Mouse (Mus musculus) embryonic facial prominence, embryonic 12.5 days (tissue): ENCODE results near the gene Tarm1. TPM values are rescaled to one million over a fixed set of nuclear protein-coding genes. Genes with fewer than 3 reads are reported as not detected.

Source experiments
- ATAC-seq: fragments of 200-750 bp; cut with Nextera tagmentation; 2 replicates; pipeline ENCODE4 v1.8.0; 2017; ENCODE audit not compliant: insufficient number of reproducible peaks, insufficient read depth, low FRiP score, low TSS enrichment
- H3K27ac ChIP-seq: fragments of 300-500 bp; sonication (generic); 2 replicates; pipeline ENCODE4 v1.5.1; 2016; ENCODE audit warnings: mild to moderate bottlenecking
- H3K27me3 ChIP-seq: fragments of 300-500 bp; sonication (generic); 2 replicates; pipeline ENCODE4 v1.6.1; 2016; ENCODE audit warnings: mild to moderate bottlenecking, moderate library complexity
- H3K36me3 ChIP-seq: fragments of 300-500 bp; sonication (generic); 2 replicates; pipeline ENCODE4 v1.6.1; 2016; ENCODE audit warnings: mild to moderate bottlenecking
- H3K4me1 ChIP-seq: fragments of 300-500 bp; sonication (generic); 2 replicates; pipeline ENCODE4 v1.6.1; 2016
- H3K4me2 ChIP-seq: fragments of 300-500 bp; sonication (generic); replicated peaks from 2 replicates; pipeline ENCODE4 v1.6.1; 2016; ENCODE audit warnings: mild to moderate bottlenecking, moderate library complexity
- H3K4me3 ChIP-seq: fragments of 300-500 bp; sonication (generic); 2 replicates; pipeline ENCODE4 v1.5.1; 2016; ENCODE audit warnings: mild to moderate bottlenecking
- H3K9ac ChIP-seq: fragments of 300-500 bp; sonication (generic); 2 replicates; pipeline ENCODE4 v1.6.1; 2016; ENCODE audit warnings: mild to moderate bottlenecking, moderate library complexity
- H3K9me3 ChIP-seq: fragments of 300-500 bp; sonication (generic); 2 replicates; pipeline ENCODE4 v1.6.1; 2016; ENCODE audit warnings: mild to moderate bottlenecking, moderate library complexity
- WGBS: fragments of 180-500 bp; shearing (Covaris S2); methylation state at CpG from one replicate; pipeline ENCODE4 v1.1.7; 2016; 5-methylcytosine and 5-hydroxymethylcytosine counted together
- polyA plus RNA-seq: library from polyadenylated mRNA; unstranded; fragments of >200 nt; fragmentation: Nextera tagmentation; extraction: Ambion mirVana; gene quantifications from 2 replicates; pipeline ENCODE4 v1.2.1, GENCODE M21; 2016

The Tarm1 gene
- polyA plus RNA-seq, 1 experiment from 2014 or later = not detected

- 72% methylated on average over 5 of the region's 5 CpGs for WGBS
These were observed 64.5 kb downstream of the Tarm1 start for GRCm38 (mm10) chr7:3437941-3438340.

More at GRCm38 (mm10) chr7:3437941-3438340, 64.5 kb downstream of the Tarm1 start:
- Histone ChIP-seq H3K4me2 (no peak overlapping the region), H3K27ac (no peak overlapping the region), H3K36me3 (no peaks in the 10 kb centered on the region), H3K27me3 (no peaks in the 10 kb centered on the region), H3K4me1 (no peaks in the 10 kb centered on the region), H3K9ac (no peak overlapping the region), H3K9me3 (no peaks in the 10 kb centered on the region), H3K4me3 (no peak overlapping the region)
- ATAC-seq = no peak

Other genes with a start within 250 kb of the Tarm1 start
- 34.4 and 38.0 TPM in 2 replicates for gene Myadm, start 213.5 kb downstream of the Tarm1 start, polyA plus RNA-seq
- 0.12 and 0.19 TPM in 2 replicates for gene Prkcg, start 213.4 kb downstream of the Tarm1 start, polyA plus RNA-seq
- gene Cacng7, start 169.7 kb downstream of the Tarm1 start, polyA plus RNA-seq = 3.7 TPM in 2 replicates
- gene Cacng8, start 111.9 kb downstream of the Tarm1 start, polyA plus RNA-seq = 7.3 and 7.5 TPM in 2 replicates
- gene Cacng6, start 78.4 kb downstream of the Tarm1 start, polyA plus RNA-seq = 1.7 and 2.2 TPM in 2 replicates
- 0.22 and 0.23 TPM in 2 replicates for gene Oscar, start 113.5 kb upstream of the Tarm1 start, polyA plus RNA-seq
- gene Ndufa3, start 114.7 kb upstream of the Tarm1 start, polyA plus RNA-seq = 367 and 407 TPM in 2 replicates
- gene Tfpt, start 127.3 kb upstream of the Tarm1 start, polyA plus RNA-seq = 38.0 and 38.8 TPM in 2 replicates
- 129 and 130 TPM in 2 replicates for gene Prpf31, start 127.4 kb upstream of the Tarm1 start, polyA plus RNA-seq
- 65.5 and 66.1 TPM in 2 replicates for gene Cnot3, start 142.6 kb upstream of the Tarm1 start, polyA plus RNA-seq
- gene Leng1, start 163.2 kb upstream of the Tarm1 start, polyA plus RNA-seq = 23.4 and 24.6 TPM in 2 replicates
- gene Tmc4, start 174.9 kb upstream of the Tarm1 start, polyA plus RNA-seq = 6.2 and 7.4 TPM in 2 replicates
- 283 and 284 TPM in 2 replicates for gene Tsen34, start 190.2 kb upstream of the Tarm1 start, polyA plus RNA-seq
- 58.3 and 60.8 TPM in 2 replicates for gene Mboat7, start 190.9 kb upstream of the Tarm1 start, polyA plus RNA-seq
- gene Rps9, start 201.4 kb upstream of the Tarm1 start, polyA plus RNA-seq = 1,360 and 1,379 TPM in 2 replicates
- gene Pirb, start 217.8 kb upstream of the Tarm1 start, polyA plus RNA-seq = 0.08 TPM in 1 of 2 replicates, not detected in the other